Mouse (Mus musculus): Measurements from ENCODE around the gene Obox5. TPM values are rescaled to one million over a fixed set of nuclear protein-coding genes. Genes with fewer than 3 reads are reported as not detected.
"Not testable (repeated sequence)": the region's sequence is repeated elsewhere in the genome, so short reads cannot be mapped to it uniquely, and the experiment has no call there.

The Obox5 gene
- polyA plus RNA-seq (2015; fragmentation: Nextera tagmentation; extraction: Ambion mirVana), result not detected in 2 replicates

DNA sequence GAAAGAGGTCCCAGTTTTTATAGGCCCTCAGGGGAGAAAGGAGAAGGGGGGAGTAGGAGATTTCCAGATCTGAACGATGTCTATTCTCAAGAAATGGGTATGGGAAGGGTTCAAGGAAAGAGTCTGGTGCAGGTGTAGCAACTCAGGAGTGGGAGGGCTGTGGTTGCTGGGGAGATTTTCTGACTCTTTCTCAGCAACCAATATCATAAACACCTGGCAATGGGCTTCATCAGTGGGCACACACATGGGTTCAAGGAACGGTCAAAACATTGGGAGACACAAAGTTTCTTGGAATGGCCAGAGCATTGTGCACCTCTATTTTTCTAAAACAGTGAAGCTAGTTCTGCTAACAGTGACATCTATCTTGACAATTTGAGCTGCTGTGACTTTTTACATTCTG lies at the start of gene Obox5:
Gene Obox5 (plus strand): TSS at position 301 of the 400 bp plus-strand sequence.
- not testable (repeated sequence) for H3K27me3 ChIP-seq (ENCODE audit: insufficient read depth, low read length); H3K4me2 ChIP-seq (ENCODE audit: low read depth, low read length); H3K4me1 ChIP-seq (ENCODE audit: insufficient read depth); H3K4me3 ChIP-seq (ENCODE audit: low read depth, low read length); H3K9me3 ChIP-seq (ENCODE audit: low read length); H3K27ac ChIP-seq (ENCODE audit: low read depth); H3K9ac ChIP-seq (replicated peaks); H3K36me3 ChIP-seq (replicated peaks; ENCODE audit: insufficient read depth, low read length); ATAC-seq; DNase-seq
- WGBS (ENCODE audit: insufficient replicate concordance), result 70% methylated on average over 2 of the region's 2 CpGs

DNA sequence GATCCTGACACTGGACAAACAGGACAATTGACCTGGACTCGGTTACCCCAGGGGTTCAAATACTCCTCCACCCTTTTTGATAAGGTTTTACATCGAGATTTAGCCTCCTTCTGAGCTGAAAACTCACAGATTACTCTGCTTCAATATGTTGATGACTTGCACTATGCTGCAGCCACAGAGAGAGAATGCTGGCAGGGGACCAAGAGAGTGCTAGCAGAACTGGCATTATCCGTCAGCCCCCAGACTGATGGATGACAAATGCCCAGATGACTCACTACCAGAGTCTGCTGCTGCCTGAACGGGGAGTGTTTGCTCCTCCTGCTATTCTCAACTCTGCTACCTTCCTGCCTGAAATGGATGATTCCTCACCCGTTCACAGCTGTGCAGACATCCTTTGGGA lies 635 bp upstream of the Obox5 start:
- not testable (repeated sequence) for DNase-seq; H3K9me3 ChIP-seq (ENCODE audit: low read length); H3K36me3 ChIP-seq (replicated peaks; ENCODE audit: insufficient read depth, low read length); H3K27me3 ChIP-seq (ENCODE audit: insufficient read depth, low read length); H3K27ac ChIP-seq (ENCODE audit: low read depth); H3K9ac ChIP-seq (replicated peaks); ATAC-seq; H3K4me1 ChIP-seq (ENCODE audit: insufficient read depth); H3K4me2 ChIP-seq (ENCODE audit: low read depth, low read length); H3K4me3 ChIP-seq (ENCODE audit: low read depth, low read length)
- 56% methylated on average over 5 of the region's 5 CpGs for WGBS (ENCODE audit: insufficient replicate concordance)

Other genes starting within 250 kb of the Obox5 start
- not detected in 2 replicates for gene Obox3, start 110.2 kb upstream of the Obox5 start, polyA plus RNA-seq (2015; fragmentation: Nextera tagmentation; extraction: Ambion mirVana)
- not detected in 2 replicates for gene Obox6, start 89.5 kb downstream of the Obox5 start, polyA plus RNA-seq (2015; fragmentation: Nextera tagmentation; extraction: Ambion mirVana)
- not detected in 2 replicates for gene Crx, start 129.8 kb downstream of the Obox5 start, polyA plus RNA-seq (2015; fragmentation: Nextera tagmentation; extraction: Ambion mirVana)
- gene Crxos, start 132.5 kb downstream of the Obox5 start, polyA plus RNA-seq (2015; fragmentation: Nextera tagmentation; extraction: Ambion mirVana), result not detected in 2 replicates
- gene Selenow, start 172.3 kb downstream of the Obox5 start, polyA plus RNA-seq (2015; fragmentation: Nextera tagmentation; extraction: Ambion mirVana), result 158 and 189 TPM in 2 replicates
- 82.6 and 90.6 TPM in 2 replicates for gene Nop53, start 195.9 kb downstream of the Obox5 start, polyA plus RNA-seq (2015; fragmentation: Nextera tagmentation; extraction: Ambion mirVana)
- gene Ehd2, start 217.4 kb downstream of the Obox5 start, polyA plus RNA-seq (2015; fragmentation: Nextera tagmentation; extraction: Ambion mirVana), result 1.9 and 2.7 TPM in 2 replicates